Mouse (Mus musculus) C2C12 (cell line): Measurements from ENCODE around the gene Malrd1.

Experiments
- CTCF ChIP-seq: IDR thresholded peaks from one replicate; pipeline ENCODE4 v1.5.1; 2011; ENCODE audit not compliant: control insufficient read depth, insufficient read depth, insufficient read length
- MYOD1 ChIP-seq: IDR thresholded peaks from one replicate; pipeline ENCODE4 v1.6.1; 2011; ENCODE audit warnings: low read depth; ENCODE audit not compliant: control insufficient read depth, insufficient read length

DNA sequence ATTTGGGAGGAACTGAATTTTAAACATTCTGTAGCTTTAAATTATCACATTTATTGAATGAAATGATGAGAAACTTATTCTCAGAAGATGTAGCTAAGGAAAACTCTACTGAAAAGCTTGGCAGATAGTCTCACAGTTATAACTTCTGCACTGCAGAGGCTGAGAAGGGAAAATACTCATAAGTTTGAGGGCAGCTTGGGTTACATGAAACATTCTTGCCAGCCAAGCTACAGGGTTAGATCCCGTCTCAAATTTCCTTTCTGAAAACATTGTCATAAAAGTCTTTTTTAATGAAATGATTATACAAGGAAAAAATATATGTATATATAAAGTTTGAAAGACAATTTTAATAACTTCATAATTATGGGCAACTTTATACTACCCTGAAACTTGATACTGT, 714.6 kb downstream of the Malrd1 start:
- TF ChIP-seq CTCF (no peak), MYOD1 (no peak)
